Mouse (Mus musculus) heart, adult 11 months (tissue): ENCODE results near the gene Etl4.

Experiments
- DNase-seq: peaks from one replicate; pipeline ENCODE4 v3.0.0; 2022

Gene Etl4

GRCm38 (mm10) chr2:20723990-20724745 is 814.6 kb downstream of the Etl4 start:
- DNase-seq: no peak

DNA sequence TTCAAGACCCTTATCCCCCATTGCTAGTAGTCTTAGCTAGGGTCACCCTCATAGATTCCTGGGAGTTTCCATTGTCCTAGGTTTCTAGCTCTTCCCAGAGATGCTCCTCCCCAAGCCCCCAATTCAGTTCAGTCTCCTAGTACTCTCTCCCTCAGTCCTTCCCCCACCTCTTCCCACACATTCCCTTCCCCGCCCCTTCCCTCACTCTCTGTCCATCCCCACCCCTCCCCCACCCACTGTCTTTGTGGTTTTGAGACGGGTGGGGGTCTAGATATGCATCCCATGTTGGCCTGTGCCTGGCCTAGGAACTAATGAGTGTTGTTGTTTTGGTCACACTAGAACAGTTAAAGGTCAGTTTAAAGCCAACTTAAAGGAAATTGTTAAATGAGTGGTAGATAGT is 817.4 kb downstream of the Etl4 start:
- DNase-seq: no peak

DNA sequence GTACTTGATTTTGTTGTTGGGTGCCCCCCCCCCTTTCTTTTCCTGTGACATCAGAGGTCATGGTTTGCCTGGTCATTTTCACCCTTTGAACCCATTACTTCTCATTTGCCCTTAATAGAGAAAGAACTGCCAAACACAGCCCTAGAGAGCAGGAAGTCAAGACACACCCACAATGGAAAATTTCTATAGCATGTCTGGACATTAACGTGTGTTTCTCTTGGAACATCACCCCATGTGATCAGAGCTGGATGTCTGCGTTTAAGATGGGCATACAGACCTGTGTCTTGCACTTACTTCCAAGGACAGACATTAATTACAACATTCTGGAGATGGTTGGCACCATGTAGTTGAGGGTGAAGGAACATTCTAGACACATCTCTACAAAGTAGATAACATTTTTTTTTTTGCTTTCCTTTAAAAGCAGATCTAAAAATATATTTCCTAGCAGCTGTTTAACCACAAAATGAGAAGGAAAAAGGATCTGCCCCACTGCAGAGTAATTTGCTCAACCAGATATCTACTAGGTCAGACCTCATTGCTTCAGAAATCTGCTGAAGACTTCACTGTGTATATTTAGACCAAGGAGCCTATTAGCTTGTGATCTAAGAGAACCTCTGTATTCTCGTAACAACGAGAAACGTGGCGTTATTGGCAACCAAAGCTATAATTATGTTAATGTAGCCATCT is 818.3 kb downstream of the Etl4 start:
- DNase-seq: no peak

- DNase-seq: no peak
These were observed 825.9 kb downstream of the Etl4 start for GRCm38 (mm10) chr2:20735444-20735843.

GRCm38 (mm10) chr2:20736324-20737015 is 826.9 kb downstream of the Etl4 start:
- no peak for DNase-seq

DNA sequence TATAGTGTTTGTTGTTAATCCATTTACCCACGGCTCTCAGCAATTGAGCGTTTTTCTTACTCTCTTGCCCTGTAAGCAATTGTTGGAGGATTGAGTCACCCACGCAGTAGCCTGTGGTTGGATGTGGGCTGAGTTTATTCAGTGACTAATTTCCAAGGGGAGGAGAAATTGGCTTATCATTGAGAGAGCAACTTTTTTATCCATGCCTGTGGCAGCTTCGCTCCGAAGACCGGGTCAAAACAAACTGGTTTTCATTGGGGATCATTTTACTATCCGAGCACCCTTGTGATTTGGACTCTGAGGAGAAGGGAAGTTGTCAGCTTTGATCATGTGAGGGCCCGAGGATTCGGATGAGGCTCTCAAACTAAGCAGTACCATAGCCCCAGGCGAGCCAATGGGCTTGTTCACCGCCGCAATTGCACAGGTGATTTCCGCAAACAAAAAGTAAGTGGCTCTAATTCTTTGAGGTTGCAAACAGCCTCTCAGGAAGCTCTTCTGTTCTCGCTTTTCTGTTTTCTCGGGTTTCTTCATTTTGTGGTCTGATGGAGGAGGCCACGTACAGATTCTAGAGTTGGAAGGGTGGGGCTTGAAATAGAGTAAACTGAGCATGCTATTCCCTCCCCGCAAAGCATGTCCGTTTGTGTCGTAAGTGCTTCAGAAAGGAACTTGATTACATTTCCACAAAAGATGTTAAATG is 827.7 kb downstream of the Etl4 start:
- peak; percentile 89 for DNase-seq

DNA sequence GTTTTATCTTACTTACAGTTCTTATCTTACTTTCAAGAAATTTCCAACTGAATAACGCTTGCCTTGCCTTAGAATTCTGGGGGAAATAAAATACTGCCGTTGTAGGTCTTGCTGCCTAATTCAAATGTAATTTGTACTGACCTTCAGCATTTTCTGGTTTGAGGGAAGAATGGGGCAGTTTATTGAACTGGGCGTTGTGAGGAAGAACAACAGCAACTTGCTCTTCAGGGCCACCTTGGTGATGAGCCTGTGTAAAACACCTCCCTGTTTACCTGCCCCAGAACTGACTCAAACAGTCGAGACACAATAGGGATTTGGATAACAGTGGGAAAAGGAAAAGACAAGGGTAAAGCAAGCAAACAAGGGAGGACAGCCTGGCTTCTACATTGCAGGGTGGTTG is 828.3 kb downstream of the Etl4 start:
- DNase-seq: peak; percentile 42

- no peak for DNase-seq
These were observed 838.1 kb downstream of the Etl4 start for GRCm38 (mm10) chr2:20747723-20748122.

GRCm38 (mm10) chr2:20748481-20748880 is 838.9 kb downstream of the Etl4 start:
- DNase-seq: no peak

DNA sequence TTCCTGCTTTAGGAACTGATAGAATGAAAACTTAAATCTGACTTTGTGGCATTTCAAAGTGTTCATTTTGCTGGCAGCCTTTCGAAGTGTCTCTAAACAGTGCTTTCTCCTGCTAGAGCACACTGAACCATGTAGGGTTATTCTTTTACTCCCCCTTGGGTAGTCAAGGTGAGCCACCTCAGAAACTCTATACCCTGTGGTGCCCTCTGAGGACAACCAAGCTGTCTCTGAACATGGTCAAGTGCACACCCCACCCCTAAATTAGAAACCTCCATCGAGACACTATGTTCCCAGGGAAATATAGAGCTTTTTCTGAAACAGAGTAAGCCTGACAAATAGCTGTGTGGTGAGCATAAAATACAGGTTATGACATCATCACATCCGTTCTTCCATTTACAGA is 840.1 kb downstream of the Etl4 start:
- no peak for DNase-seq

GRCm38 (mm10) chr2:20753282-20754110 is 843.9 kb downstream of the Etl4 start:
- DNase-seq: peak; percentile 82

DNA sequence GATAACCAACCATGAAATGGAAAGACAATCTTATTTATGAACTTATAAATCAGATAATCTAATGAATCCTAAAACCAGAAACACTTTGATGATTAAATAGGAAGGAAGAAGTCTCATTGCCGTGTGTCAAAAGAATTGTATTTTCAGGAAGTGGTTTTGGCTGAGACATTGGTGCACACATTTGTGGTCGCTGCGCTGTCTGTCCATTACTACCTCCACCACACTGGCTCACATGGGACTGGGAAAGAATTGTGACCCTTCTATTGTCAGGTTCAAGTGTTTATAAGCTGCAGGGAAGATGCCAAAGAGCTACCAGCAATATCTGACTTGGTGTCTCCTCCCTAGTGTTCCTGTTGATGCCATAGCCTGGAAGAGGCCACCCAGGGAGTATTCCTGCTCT is 847.4 kb downstream of the Etl4 start:
- DNase-seq: peak; percentile 44

DNA sequence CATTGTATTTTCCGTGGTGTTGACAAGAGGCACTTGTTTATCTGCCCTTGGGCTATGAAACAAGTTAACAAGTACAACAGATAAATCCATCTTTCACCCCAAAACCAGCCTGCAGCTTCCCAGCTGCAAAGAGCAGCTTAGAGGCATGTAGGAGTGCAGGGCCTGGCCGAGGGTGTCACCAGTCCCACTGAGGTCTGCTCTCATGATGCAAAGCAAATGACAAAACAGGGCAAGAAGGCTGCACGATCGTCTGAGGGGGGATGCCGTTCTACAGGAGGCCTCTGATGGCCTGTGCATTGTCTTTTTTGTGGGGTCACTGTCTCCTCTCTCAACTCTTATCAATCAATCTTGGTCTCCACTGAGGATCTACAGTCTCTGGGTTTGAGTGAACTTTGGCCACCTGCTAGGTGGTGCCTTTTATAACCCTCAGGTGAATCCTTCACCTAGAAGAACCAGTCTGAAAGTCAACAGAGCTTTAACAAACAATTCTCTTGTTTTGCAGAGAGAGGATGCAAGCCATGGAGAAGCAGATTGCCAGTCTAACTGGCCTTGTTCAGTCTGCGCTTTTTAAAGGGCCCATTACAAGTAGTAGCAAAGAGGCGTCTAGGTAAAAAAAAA is 849.6 kb downstream of the Etl4 start:
- peak; percentile 75 for DNase-seq

GRCm38 (mm10) chr2:20761320-20761719 is 851.7 kb downstream of the Etl4 start:
- peak; percentile 51 for DNase-seq

DNA sequence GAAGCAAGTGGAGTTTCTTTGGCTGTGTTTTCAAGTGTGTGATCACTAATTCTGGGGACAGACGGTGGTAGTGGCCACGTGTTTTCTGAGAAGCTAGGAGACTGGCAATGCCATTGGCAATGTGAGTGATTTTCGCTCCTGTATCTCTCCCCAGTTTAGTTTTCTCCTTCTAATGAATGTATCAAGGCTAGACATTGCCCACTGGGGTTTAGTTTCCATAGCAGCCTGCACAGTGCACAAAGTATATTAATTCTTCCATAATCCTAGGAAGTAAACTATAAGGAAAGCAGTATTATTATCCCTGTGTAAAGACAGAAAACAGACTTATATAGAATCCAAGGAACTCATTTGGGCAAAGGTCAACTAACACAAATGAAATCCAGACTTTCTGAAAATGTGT is 852.2 kb downstream of the Etl4 start:
- peak; percentile 61 for DNase-seq

GRCm38 (mm10) chr2:20763511-20764212 is 854.1 kb downstream of the Etl4 start:
- DNase-seq: peak; percentile 74

- DNase-seq: peak; percentile 65
These were observed 855.0 kb downstream of the Etl4 start for GRCm38 (mm10) chr2:20764566-20765090.

DNA sequence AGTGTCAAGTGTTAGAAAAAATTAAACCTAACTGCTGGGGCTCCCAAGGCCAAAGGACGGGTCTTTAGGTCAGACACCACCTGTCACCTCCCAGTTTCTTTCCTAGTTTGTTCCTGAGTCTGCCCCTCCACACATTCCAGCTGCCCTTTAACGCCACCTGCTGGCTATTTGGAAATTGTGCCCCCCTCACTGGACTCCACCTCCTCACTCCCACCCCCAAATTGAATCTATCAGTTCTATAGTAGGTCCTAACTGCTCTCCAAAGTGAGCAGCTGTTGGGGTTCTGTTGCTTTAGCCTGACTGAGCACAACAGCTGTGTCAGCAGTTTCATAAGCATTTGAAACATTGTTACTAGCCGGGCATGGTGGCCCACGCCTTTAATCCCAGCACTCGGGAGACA is 859.1 kb downstream of the Etl4 start:
- peak; percentile 64 for DNase-seq

GRCm38 (mm10) chr2:20770171-20770570 is 860.6 kb downstream of the Etl4 start:
- DNase-seq: peak; percentile 35

DNA sequence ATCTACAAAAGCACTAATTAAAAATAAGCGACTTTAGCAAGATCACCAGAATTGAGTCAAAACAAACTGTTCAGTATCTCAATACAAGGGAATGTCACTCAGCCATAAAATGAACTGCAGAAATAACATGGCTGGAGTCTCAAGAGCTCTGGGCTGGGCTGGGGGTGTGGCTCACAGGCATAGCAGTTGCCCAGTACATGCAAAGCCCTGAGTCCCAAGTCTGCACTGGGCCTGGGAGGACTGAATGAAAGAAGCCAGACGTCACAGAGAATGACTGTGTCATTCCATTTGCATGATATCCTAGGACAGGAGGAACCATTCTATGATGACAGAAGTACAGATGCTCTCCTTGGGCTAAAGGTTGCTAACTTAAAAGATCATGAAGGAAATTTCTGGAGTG is 864.9 kb downstream of the Etl4 start:
- DNase-seq: peak; percentile 24

- DNase-seq: peak; percentile 59
These were observed 866.7 kb downstream of the Etl4 start for GRCm38 (mm10) chr2:20776171-20776704.
